Mouse (Mus musculus) kidney, adult 2 months (tissue): ENCODE results near the gene Gpank1.

Source experiments
- CTCF ChIP-seq: fragments of 200-500 bp; conservative IDR thresholded peaks from 2 replicates; pipeline ENCODE4 v1.5.1; 2011; ENCODE audit warnings: low read depth, mild to moderate bottlenecking, control low read depth, low read length, moderate library complexity, mixed read lengths; ENCODE audit not compliant: insufficient read depth, insufficient read length
- POLR2A ChIP-seq: fragments of 200-500 bp; IDR thresholded peaks from one replicate; pipeline ENCODE4 v1.6.1; 2011; ENCODE audit warnings: low read depth, low read length, control low read depth

DNA sequence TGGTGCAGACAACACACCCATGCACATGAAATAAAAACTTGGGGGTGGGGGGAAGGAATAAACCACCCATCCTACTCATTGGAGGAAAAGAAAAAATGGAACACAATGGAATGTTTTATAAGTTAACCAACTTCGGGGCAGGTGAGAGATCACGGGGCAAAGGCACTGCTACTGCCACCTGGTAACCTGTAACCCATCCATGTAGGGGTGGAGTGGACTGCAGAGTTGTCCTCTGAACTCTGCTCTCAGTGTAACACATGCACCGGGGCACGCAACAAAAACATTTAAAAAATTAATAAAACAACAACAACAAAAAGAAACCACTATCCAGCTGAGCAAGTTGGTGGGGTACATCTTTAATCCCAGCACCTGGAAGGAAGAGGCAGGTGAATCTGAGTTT, 30.9 kb downstream of the Gpank1 start:
- TF ChIP-seq POLR2A, result no peak
- no peak for TF ChIP-seq CTCF
